Mouse (Mus musculus): ENCODE measurements around the gene Fermt3.

Gene Fermt3

DNA sequence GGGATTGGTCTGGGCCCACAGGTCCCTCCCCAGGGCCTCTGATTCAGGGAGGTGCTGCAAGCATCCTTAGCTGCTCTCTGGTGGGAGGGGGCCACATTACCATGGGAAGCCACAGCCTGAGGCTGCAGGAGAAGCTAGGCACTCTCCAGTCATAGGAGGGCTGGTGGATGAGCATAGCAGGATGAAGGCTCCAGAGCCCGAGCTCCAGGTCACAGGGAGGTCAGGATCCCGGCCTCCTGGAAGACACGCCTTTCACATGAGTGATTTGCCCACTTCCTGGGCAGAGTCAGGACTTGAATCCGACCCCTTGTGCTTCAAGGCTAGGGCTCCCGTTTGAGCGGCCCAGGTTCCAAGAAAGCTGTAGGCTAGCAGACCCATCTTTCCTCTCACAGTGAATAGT is 47.6 kb downstream of the Fermt3 start:
- no peak for DNase-seq

DNA sequence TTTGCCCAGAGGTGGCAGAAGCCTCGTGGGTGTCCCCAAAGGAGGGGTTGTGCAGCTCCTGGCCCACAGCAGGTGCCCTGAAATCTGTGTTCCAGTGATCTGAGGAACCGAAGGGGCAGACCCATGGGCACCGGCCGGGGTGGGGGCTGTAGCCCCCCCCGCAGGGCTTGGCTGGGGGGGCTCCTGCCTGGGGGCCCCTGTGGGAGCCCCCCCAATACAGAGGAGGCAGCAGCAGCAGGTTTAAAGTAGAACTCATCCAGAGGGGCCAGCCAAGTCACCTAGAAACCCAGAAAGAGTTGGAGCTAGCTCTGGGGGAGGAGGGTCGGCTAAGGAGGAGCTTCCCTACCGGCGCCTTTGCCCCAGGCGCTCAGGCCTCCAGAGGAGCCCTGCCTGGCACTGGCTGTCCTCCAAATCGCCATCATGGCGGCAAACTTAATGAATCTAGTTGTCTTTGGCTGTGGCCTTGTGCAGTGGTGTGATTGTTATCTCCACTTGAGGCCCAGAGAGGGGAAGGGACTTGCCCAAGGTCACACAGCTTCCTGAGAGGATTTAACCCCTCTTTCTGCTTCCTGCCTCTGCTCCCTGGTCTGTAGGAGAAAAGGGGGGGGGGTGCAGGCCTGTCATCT is 48.7 kb downstream of the Fermt3 start:
- DNase-seq = no peak

DNA sequence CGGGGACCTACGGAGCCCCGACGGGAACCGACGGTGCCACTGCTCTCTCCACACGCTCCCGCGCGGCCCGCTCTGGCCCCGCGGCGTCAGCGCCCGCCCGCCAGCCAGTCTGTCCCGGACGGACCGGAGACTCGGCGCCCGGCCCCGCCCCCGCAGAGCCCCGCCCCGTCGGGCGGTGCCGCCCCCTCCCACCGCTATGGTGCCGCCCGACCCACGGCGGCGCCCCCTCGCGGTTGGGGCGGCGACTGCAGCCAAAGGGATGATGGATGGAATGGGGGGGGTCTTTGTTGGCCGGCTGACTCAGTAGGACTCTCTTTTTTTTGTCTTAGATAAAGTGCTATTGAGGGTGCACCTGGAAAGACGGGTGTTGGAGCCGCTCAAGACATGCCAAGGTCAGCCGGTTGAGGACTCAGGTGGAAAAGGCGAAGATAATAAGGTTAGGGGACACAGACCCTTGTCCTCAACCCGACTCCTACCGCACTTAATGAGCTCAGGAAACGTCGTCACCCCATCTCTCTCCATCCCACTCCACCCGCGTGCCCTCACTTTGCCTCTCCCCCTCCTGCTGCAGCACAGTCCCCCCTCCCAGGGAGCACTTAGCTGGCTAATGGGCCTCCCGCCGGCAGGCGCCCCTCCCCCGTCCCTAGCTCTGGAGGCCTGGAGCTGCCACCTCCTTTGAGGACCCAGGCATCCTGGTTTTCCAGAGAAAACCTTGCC is 49.4 kb downstream of the Fermt3 start:
- peak in 1 of 2 experiments; percentile 47 for DNase-seq

DNA sequence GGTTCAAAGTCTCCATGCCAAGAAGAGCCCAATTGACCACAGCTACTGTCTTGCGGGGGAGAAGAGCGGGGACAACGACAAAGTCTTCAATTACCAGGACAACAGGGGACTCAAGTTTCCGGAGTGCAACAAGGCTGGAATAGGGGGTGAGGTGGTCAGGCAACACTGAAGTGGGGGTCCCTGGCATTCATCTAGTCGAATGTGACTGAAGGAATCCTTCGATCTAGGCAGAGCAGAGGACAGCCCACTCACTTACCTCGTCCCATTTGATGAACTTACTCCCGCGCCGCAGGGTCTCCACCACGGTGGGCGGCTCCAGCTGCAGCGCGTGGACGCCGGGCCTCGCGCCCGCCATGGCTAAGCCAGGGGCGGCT is 50.0 kb downstream of the Fermt3 start:
- DNase-seq = no peak

DNA sequence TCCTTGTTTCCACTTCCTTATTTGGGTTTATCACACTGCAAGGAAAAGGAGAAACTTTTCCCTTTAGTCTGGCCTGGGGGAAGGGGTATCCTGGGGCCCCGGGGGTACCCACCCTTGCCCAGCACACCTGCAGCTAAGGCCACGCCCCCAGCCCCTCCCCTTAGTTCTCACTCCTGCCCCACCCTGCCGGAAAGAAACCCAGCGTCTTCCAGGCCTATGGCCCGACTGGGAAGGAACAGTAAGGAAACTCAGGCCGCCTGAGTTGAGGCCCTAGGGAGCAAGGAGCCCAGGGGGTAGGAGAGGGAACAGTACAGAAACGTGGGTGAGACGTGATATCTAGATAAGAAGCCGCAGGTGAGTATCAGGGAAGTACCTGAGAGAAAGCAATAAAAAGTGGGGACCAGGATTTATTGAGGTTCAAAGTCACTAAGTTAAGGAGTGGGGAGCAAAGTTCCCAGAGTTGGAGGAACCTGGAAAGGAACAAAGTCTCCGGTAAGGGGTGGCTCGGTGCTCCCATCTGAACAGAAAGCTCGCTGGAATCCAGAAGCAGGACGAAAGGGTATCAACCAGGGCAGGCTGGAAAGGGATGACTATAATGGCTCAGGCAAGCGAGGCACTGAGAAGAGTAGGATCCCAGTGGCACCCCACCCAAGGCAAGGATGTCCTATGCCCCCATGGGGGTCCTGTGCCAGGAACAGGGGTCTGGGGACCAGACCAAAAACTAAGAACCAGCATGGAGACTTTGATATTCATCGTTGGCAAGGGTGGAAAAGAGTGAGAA is 50.6 kb downstream of the Fermt3 start:
- DNase-seq = no peak

DNA sequence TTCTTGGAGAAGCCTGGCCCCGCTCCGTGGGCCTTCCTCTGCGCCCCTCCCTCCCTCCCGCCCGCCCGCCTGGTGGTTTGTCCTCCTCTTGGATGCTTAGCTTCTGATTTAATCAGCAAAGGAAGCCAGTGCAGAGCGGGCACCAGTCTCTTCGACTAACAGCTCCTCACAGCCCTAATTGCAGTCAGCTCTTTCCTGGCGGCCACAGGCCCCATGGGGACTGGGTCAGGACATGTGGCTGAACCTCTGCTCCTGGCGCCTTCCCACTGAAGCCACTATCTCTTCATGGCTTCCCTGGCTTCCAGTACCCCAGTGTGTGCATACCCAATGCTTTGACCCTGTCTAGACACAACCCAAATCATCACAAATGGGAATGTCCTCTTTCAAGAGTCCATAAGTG is 62.8 kb downstream of the Fermt3 start:
- no peak for DNase-seq

DNA sequence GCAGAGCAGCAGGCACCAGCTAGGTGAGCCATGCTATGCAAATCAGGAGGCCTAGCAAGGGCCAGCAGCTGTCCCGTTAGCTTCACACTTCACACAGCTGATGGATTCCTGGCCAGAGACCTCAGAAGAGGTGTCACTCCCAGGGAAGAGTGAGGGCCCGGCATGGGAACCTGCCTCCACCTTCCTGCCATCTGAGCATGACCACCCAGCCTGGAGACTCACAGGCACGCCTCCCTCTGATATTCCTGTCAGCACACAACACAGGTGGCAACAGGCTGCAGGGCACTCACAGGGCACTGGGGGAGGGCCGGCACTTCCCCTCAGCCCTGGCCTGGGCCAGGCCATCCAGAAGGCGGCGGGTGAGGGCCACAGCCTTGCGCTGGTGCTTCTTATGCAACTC is 63.8 kb downstream of the Fermt3 start:
- DNase-seq = no peak

DNA sequence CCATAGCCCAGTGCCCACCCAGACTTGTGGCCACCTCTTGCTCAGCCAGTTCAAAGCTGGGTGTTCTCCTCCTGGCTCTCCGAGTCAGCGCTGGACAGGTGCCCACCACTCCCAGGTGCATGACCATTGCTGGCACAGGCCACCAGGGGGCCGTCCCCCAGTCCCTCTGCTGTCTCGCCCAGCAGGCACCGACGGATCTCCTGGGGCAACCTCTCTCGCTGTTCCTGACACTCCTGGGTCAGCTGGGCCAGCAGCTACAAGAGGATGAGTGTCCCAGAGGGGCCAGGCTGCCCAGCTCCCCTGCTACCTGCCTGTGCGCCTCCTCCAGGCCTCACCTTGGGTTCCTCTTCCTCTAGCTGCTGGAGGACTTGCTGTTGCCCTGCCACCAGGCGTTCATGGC is 65.2 kb downstream of the Fermt3 start:
- DNase-seq = peak in 1 of 2 experiments; percentile 46

DNA sequence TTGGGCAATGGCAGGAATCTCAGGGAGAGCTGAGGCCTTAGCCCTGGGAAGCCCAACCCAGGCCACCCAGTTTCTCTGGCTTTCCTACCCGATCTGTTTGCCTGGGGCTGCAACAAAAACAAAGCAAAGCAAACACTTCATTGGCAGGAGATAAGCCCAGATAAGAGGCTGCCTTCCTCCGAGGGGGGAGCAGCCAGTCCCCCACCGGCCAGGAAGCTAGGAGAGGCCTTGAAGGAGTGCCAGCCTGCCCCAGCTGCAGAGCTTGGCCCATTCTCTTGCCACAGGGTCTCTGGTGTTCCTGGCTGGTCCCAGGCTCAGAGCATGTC is 66.6 kb downstream of the Fermt3 start:
- peak in 1 of 2 experiments; percentile 27 for DNase-seq

DNA sequence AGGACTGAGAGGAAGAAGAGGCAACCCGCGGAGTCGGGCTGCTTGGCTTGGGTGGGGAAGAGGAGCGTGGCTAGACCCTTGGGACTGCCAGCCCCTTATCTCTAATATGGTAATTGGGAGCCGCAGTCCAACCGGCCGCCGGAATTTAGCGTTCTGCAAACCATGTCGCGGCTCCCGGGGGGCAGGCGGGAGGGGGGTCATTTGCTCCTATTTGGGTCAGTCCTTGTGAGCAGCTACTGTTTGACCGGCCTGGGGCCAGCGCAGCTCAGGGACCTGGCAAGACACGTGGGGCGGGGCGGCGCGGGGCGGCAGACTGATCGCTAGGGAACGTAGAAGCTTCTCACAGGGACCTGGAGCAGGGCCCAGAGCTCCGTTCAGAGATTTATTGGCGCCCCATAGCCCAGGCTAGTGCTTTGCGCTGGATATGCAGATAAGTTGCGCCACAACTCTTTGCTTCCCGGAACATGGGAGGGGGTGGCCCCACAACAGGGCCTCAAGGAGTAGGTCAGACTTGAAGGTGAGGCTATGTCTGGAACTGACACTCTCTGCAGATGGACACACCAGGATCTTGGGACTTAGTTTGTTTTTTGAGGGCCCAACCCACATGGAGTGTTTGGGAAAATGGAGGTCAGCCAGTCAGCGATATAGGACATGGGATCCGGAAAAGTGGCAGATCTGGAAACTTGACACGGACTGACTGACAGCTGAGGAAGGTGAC is 67.1 kb downstream of the Fermt3 start:
- DNase-seq = peak; percentile 78

DNA sequence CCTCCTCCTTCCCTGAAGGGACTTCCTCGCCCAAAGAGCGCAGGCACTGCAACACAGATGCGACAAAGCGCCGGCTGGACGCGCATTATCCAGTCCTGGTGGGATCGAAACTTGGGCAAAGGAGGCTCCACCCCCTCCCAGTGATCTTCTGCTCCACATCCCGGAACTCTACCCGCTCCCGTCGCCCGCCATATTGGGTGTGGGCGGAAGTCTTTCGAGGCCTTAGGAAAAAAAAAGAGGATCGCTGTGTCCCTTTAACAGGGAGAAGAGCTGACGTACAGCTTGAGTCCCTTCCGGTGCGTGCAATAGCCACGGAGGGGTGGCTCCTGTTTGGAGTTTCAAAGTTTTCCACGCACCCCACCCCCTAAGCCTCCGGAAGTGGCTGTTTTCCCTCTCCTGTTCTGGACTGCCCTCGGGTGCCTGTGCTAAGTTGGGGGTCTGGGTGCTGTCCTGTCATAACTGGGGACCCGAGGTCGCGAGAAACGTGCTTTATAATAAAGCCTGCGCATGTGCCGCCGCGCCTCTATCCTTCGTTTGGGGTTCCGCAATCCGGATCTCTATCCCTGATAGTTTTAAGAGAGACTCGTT is 67.8 kb downstream of the Fermt3 start:
- peak; percentile 91 to 96 for DNase-seq

DNA sequence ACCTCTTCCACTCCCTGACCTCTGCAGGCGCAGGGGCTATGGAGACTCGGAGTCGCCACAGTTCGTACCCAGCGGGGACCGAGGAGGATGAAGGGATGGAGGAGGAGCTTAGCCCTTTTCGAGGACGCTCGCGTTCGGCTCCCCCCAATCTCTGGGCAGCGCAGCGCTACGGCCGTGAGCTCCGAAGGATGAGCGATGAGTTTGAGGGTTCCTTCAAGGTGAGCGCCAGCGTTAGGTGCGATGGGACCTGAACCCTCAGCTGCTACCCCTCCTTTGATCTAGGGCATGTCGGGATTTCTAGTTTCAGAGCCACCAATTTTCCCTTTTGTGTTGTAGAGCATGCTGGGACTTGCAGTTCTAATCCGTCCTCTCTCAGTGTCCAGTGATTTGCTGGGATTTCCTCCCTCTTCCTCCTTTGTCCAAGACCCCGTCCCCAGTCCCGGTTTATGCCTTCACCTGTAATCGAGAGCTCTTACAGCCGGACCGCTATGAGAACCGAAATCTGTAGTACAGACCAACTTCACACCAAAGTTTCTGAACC is 68.6 kb downstream of the Fermt3 start:
- DNase-seq = peak; percentile 65 to 66

DNA sequence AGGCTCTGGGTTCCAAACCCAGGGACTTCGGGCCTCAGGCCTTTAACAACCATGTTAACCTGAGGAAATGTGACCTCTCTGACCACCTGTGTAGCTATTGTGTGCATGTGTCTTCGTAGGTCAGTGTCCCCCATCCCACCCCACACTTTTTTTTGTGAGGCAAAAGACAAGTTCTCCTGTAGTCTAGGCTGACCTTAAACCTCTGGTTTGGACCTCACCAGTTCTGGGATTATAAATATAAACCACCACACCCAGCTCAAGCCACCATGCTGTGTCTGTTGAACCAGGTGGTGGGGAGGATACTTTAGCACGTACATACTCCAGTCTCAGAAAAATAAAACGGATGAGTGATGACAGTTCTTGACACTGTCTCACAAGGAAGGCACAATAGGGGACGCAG is 69.3 kb downstream of the Fermt3 start:
- no peak for DNase-seq

DNA sequence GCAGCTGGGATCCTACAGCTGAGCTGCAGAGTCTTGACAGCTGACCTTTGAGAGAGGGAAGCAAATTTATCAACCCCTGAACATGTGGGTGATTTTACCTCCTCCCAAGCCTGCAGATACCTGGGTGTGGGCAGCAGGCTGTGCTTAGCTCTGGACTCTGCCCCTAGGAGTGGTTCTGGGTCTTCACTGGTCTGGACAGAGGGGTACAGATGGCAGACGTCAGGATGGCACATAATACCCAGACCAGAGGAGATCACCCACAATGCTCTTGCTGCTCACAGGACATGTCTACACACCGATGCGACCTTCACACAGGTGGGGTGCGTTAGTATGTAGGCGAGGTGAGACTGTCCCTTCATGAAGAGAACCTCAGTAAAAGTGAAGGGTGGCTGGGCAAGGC is 69.7 kb downstream of the Fermt3 start:
- DNase-seq = no peak

Measured in cerebellum, adult 18-20 months (tissue).